Mouse (Mus musculus) stomach, postnatal 0 days (tissue): ENCODE measurements around the gene Rps27rt. TPM values are rescaled to one million over a fixed set of nuclear protein-coding genes. Genes with fewer than 3 reads are reported as not detected.

Experiments used
- ATAC-seq: fragments of 200-750 bp; cut with Nextera tagmentation; 2 replicates; pipeline ENCODE4 v1.8.0; 2017; ENCODE audit not compliant: low FRiP score, low TSS enrichment
- DNase-seq: peaks from one replicate; pipeline ENCODE4 v3.0.0-alpha.2; 2016; ENCODE audit warnings: low spot score
- H3K27ac ChIP-seq: fragments of 300-500 bp; sonication (generic); replicated peaks from 2 replicates; pipeline ENCODE4 v1.5.1; 2014; ENCODE audit warnings: mild to moderate bottlenecking, control low read depth
- H3K27me3 ChIP-seq: fragments of 300-500 bp; sonication (generic); 2 replicates; pipeline ENCODE4 v1.6.1; 2014; ENCODE audit warnings: low read length; ENCODE audit not compliant: control insufficient read depth, insufficient read depth
- H3K36me3 ChIP-seq: fragments of 300-500 bp; sonication (generic); 2 replicates; pipeline ENCODE4 v1.6.1; 2014; ENCODE audit warnings: low read length, mixed read lengths; ENCODE audit not compliant: control insufficient read depth, insufficient read depth
- H3K4me1 ChIP-seq: fragments of 300-500 bp; sonication (generic); replicated peaks from 2 replicates; pipeline ENCODE4 v1.6.1; 2014; ENCODE audit warnings: antibody characterized with exemption; ENCODE audit not compliant: control insufficient read depth, insufficient read depth
- H3K4me2 ChIP-seq: fragments of 300-500 bp; sonication (generic); replicated peaks from 2 replicates; pipeline ENCODE4 v1.6.1; 2014; ENCODE audit warnings: low read depth, mild to moderate bottlenecking, control low read depth, moderate library complexity
- H3K4me3 ChIP-seq: fragments of 300-500 bp; sonication (generic); 2 replicates; pipeline ENCODE4 v1.5.1; 2014; ENCODE audit warnings: low read depth, low read length, control low read depth
- H3K9ac ChIP-seq: fragments of 300-500 bp; sonication (generic); 2 replicates; pipeline ENCODE4 v1.6.1; 2014; ENCODE audit warnings: mild to moderate bottlenecking, low read length, control low read depth, mixed read lengths
- H3K9me3 ChIP-seq: fragments of 300-500 bp; sonication (generic); 2 replicates; pipeline ENCODE4 v1.6.1; 2016; ENCODE audit warnings: low read length; ENCODE audit not compliant: control insufficient read depth
- CTCF ChIP-seq: IDR thresholded peaks from 2 replicates; pipeline ENCODE4 v1.5.1; 2016; ENCODE audit warnings: antibody characterized with exemption, low read depth, mild to moderate bottlenecking, moderate library complexity
- EP300 ChIP-seq: optimal IDR thresholded peaks from 2 replicates; pipeline ENCODE3; 2016; ENCODE audit warnings: antibody characterized with exemption
- WGBS: fragments of 180-500 bp; shearing (Covaris S2); extraction: QIAGEN DNeasy Blood & Tissue Kit; methylation state at CpG from one replicate; pipeline ENCODE4 v1.1.7; 2014; 5-methylcytosine and 5-hydroxymethylcytosine counted together
- polyA plus RNA-seq: library from polyadenylated mRNA; unstranded; fragments of >200 nt; fragmentation: Nextera tagmentation; extraction: Ambion mirVana; gene quantifications from 2 replicates; pipeline ENCODE4 v1.2.1, GENCODE M21; 2015

Gene Rps27rt
- polyA plus RNA-seq, 1 experiment from 2014 or later: 701 TPM

DNA sequence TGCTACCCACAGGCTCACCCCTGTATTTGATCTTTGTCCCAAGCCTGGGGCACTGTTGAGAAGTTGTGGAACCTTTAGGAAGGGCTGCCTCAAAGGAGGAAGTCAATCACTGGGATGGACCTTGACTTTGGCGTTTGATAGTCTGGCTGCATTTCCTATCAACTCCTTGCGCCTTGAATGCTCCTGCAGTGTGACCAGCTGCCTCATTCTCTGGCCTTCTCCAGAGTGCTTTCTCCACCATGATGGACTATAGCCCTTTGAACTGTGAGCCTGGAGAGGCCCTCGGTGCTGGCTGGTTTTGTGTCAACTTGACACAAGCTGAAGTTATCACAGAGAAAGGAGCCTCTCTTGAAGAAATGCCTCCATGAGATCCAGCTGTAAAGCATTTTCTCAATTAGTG lies 37.9 kb downstream of the Rps27rt start:
- no peak overlapping the region for H3K9ac ChIP-seq
- ATAC-seq: no peak
- no peaks in the 10 kb centered on the region for H3K9me3 ChIP-seq
- H3K36me3 ChIP-seq: no peaks in the 10 kb centered on the region
- H3K27ac ChIP-seq: no peak overlapping the region
- TF ChIP-seq CTCF: no peak
- TF ChIP-seq EP300: no peak
- WGBS: 88% methylated on average over 3 of the region's 3 CpGs
- no peak overlapping the region for H3K4me3 ChIP-seq
- H3K27me3 ChIP-seq: no peaks in the 10 kb centered on the region
- no peak overlapping the region for H3K4me2 ChIP-seq
- peaks cover 2% of the 10 kb centered on the region; the same call in 1 of the 2 replicates for H3K4me1 ChIP-seq
- DNase-seq: no peak

- WGBS: 68% methylated on average over 2 of the region's 2 CpGs
- TF ChIP-seq EP300: no peak
- peak; percentile 16; the same call in 1 of the 2 replicates for TF ChIP-seq CTCF
- H3K27ac ChIP-seq: no peak overlapping the region
- H3K9me3 ChIP-seq: no peaks in the 10 kb centered on the region
- no peak overlapping the region for H3K4me3 ChIP-seq
- 0 out of 2 replicates have a peak, but pooled peaks cover 5% of the 10 kb centered on the region for H3K4me1 ChIP-seq
- DNase-seq (no peak), ATAC-seq (no peak)
- H3K4me2 ChIP-seq: no peak overlapping the region
- H3K27me3 ChIP-seq: no peaks in the 10 kb centered on the region
- H3K36me3 ChIP-seq: no peaks in the 10 kb centered on the region
- no peak overlapping the region for H3K9ac ChIP-seq
Observed at GRCm38 (mm10) chr9:114936687-114937086, 45.9 kb downstream of the Rps27rt start.

- Histone ChIP-seq H3K27me3 (no peaks in the 10 kb centered on the region), H3K9me3 (no peaks in the 10 kb centered on the region), H3K4me2 (no peak overlapping the region), H3K4me3 (no peak overlapping the region), H3K4me1 (0 out of 2 replicates have a peak, but pooled peaks cover 5% of the 10 kb centered on the region), H3K9ac (no peak overlapping the region), H3K36me3 (no peaks in the 10 kb centered on the region), H3K27ac (no peak overlapping the region)
- 86% methylated on average over 4 of the region's 4 CpGs for WGBS
- ATAC-seq: no peak
- TF ChIP-seq EP300 (no peak), CTCF (no peak)
- DNase-seq: no peak
Observed at GRCm38 (mm10) chr9:114935321-114935720, 47.2 kb downstream of the Rps27rt start.

DNA sequence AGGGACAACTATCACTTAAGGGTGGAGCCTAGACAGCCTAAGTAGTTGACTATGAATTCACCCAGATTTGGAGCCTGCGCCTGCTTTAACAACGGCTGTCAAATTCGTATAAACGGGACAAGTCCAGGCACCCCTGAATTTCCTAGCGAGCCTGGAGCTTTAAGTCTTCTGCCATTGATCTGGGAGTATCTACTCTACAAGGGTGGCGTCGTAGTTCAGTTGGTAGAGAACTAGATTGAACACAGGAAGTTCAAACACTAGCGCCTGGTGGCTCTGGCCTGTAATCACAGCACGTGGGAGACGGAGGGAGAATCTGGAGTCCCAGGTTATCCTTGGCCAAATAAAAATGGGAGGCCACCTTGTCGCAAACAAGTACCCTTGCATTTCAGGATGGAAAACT lies 48.3 kb downstream of the Rps27rt start:
- H3K9me3 ChIP-seq: no peaks in the 10 kb centered on the region
- peak overlapping the region; percentile 78 for H3K4me3 ChIP-seq
- no peak overlapping the region for H3K9ac ChIP-seq
- no peak for TF ChIP-seq EP300
- TF ChIP-seq CTCF: peak; percentile 13; the same call in 1 of the 2 replicates
- H3K36me3 ChIP-seq: no peaks in the 10 kb centered on the region
- H3K4me1 ChIP-seq: 0 out of 2 replicates have a peak, but pooled peaks cover 5% of the 10 kb centered on the region
- WGBS: 43% methylated on average over 11 of the region's 11 CpGs
- no peak for DNase-seq
- H3K27me3 ChIP-seq: no peaks in the 10 kb centered on the region
- H3K4me2 ChIP-seq: peak overlapping the region; percentile 92
- H3K27ac ChIP-seq: peak overlapping the region; percentile 30; the same call in 1 of the 2 replicates
- no peak for ATAC-seq

GRCm38 (mm10) chr9:114933723-114934171 lies 48.8 kb downstream of the Rps27rt start, which contains the start of gene Gpd1l:
TSS of gene Gpd1l (minus strand) at chr9:114933987.
- peak within 1 kb of the TSS; percentile 78 for H3K4me3 ChIP-seq
- ATAC-seq: peak; percentile 98
- TF ChIP-seq CTCF (no peak), EP300 (no peak)
- peak within 1 kb of the TSS; percentile 88 for H3K27ac ChIP-seq
- 0 out of 2 replicates have a peak, but pooled peaks cover 5% of the 10 kb centered on the region for H3K4me1 ChIP-seq
- H3K9me3 ChIP-seq: no peaks in the 10 kb centered on the region
- WGBS: under 1% methylated on average over 30 of the region's 30 CpGs
- peak within 1 kb of the TSS; percentile 92 for H3K4me2 ChIP-seq
- no peaks in the 10 kb centered on the region for H3K27me3 ChIP-seq
- no peaks in the 10 kb centered on the region for H3K36me3 ChIP-seq
- peak within 1 kb of the TSS; percentile 74 for H3K9ac ChIP-seq
- DNase-seq: peak; percentile 98

DNA sequence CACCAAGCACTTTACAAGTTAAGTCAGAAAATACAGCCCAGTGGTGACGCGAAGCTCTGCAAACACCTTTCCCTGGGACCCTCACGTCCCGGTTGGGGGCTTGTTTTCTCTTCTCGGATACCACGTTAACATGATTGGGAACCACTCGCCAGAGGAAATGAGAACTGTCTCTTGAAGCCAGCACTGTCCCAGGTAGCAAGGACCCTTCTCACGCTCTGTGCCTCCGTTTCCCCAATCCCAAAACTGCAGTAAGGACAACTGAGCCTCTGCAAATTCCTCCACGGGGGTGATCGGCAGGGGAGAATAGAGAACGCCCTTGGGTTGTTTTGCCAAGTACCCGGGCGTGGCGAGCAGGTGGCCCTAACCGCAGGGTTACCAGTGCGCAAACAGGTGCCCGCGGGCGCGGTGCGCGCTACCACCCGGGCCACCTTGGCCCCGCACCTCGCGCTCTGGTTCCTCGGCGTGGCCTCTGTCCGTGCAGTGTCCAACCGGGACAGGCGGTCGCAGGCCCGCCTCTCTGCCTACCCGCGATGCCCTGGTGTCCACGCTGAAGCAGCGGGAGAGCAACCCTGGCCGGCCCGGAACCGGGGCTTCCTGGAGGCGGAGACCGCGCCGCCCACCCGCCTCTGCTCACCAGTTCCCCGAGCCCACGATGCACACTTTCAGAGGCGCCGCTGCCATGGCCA lies 49.4 kb downstream of the Rps27rt start:
- Histone ChIP-seq H3K27me3 (no peaks in the 10 kb centered on the region), H3K36me3 (no peaks in the 10 kb centered on the region), H3K4me1 (0 out of 2 replicates have a peak, but pooled peaks cover 5% of the 10 kb centered on the region), H3K4me2 (peak overlapping the region; percentile 92), H3K27ac (peak overlapping the region; percentile 88), H3K9me3 (no peaks in the 10 kb centered on the region), H3K4me3 (peak overlapping the region; percentile 78), H3K9ac (peak overlapping the region; percentile 74)
- DNase-seq (peak; percentile 72), ATAC-seq (peak; percentile 57)
- WGBS: under 1% methylated on average over 41 of the region's 50 CpGs
- TF ChIP-seq CTCF: no peak
- no peak for TF ChIP-seq EP300
